Mouse (Mus musculus) lung, postnatal 25 days (tissue): ENCODE measurements around the gene Pde4b.

Source experiments
- DNase-seq: peaks from one replicate; pipeline ENCODE4 v3.0.0; 2022; ENCODE audit warnings: low spot score

Pde4b gene

GRCm38 (mm10) chr4:102574666-102575254 is 487.4 kb downstream of the Pde4b start:
- no peak for DNase-seq

GRCm38 (mm10) chr4:102576109-102576508 is 488.8 kb downstream of the Pde4b start:
- DNase-seq, result no peak

- DNase-seq, result no peak
Observed at GRCm38 (mm10) chr4:102577636-102578035, 490.3 kb downstream of the Pde4b start.

GRCm38 (mm10) chr4:102579051-102579450 is 491.7 kb downstream of the Pde4b start:
- no peak for DNase-seq

- DNase-seq, result no peak
Observed at GRCm38 (mm10) chr4:102579746-102580145, 492.4 kb downstream of the Pde4b start.

- DNase-seq, result no peak
Observed at GRCm38 (mm10) chr4:102582165-102582749, 494.9 kb downstream of the Pde4b start.

GRCm38 (mm10) chr4:102582963-102583362 is 495.6 kb downstream of the Pde4b start:
- DNase-seq, result no peak

GRCm38 (mm10) chr4:102583469-102583868 is 496.1 kb downstream of the Pde4b start:
- DNase-seq, result no peak

- DNase-seq, result no peak
Observed at GRCm38 (mm10) chr4:102584601-102585265, 497.4 kb downstream of the Pde4b start.

- no peak for DNase-seq
Observed at GRCm38 (mm10) chr4:102585541-102585940, 498.2 kb downstream of the Pde4b start.

GRCm38 (mm10) chr4:102586787-102587186 is 499.4 kb downstream of the Pde4b start:
- DNase-seq, result no peak

- DNase-seq, result peak; percentile 74
Observed at GRCm38 (mm10) chr4:102588668-102589455, 501.5 kb downstream of the Pde4b start.

GRCm38 (mm10) chr4:102589537-102590031 is 502.2 kb downstream of the Pde4b start:
- no peak for DNase-seq

- DNase-seq, result no peak
Observed at GRCm38 (mm10) chr4:102591798-102592197, 504.5 kb downstream of the Pde4b start.

- no peak for DNase-seq
Observed at GRCm38 (mm10) chr4:102592541-102592940, 505.2 kb downstream of the Pde4b start.

- DNase-seq, result no peak
Observed at GRCm38 (mm10) chr4:102593631-102594030, 506.3 kb downstream of the Pde4b start.

GRCm38 (mm10) chr4:102594506-102594905 is 507.2 kb downstream of the Pde4b start:
- DNase-seq, result no peak

- no peak for DNase-seq
Observed at GRCm38 (mm10) chr4:102603968-102604367, 516.6 kb downstream of the Pde4b start.

- DNase-seq, result no peak
Observed at GRCm38 (mm10) chr4:102605231-102605630, 517.9 kb downstream of the Pde4b start.

GRCm38 (mm10) chr4:102605722-102606341 is 518.5 kb downstream of the Pde4b start:
- DNase-seq, result no peak

GRCm38 (mm10) chr4:102606825-102607224 is 519.5 kb downstream of the Pde4b start:
- DNase-seq, result no peak
